Mouse (Mus musculus) retina, adult 2 months (tissue): ENCODE data around the gene Pgm5.
A peak's percentile ranks its signal among the peaks of the same experiment; 100 is the strongest.

Source experiments
- DNase-seq: peaks from one replicate; pipeline ENCODE4 v3.0.0-alpha.2; 2012; ENCODE audit warnings: low read depth, low spot score

Pgm5 gene

DNA sequence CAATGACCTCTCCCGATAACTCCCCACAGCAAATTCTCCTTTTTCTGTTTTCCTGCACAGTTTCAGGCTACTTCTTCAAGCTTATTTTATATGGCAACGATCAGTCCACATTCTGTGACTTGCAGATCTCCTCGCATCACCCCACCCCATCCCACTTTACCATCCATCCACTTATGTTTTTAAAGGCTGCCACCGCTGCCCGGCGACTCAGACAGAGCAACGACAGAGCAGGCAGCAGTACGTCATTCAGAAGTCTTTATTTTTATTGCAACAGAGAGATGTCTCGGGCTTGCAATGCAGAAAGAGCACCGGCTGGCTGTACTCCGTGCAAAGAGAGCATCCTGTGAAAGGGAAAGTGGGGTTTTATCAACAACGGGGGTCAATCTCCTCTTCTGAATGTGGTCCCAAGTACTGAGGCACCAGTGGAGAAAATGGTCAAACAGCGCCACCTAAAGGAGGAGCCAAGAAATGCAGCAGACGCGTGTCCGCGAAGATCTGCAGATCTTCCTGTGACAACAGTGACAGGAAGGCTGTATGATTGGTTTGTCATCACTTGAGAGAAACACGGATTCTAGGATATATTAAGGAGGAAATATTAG, 9.5 kb upstream of the Pgm5 start:
- peak; percentile 42 for DNase-seq

DNA sequence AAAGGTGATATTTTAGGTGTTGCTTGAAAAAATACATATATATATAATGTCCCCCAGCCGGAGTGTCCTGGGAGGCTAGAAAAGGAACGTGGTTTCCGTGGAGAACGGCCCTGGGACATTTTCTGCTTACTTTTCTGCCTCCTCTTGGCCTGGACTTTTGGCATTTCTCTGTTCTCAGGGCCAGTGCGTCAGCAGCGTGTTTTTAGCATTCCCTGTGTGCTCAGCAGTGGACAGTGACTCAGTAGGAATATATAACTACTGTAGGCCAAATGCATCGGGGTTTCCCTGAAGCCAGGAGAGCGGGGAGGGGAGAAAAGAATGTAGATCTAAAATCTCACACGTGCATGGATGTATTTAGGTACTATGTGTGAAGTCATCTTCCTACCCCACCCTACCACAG, 3.8 kb upstream of the Pgm5 start:
- DNase-seq: no peak

DNA sequence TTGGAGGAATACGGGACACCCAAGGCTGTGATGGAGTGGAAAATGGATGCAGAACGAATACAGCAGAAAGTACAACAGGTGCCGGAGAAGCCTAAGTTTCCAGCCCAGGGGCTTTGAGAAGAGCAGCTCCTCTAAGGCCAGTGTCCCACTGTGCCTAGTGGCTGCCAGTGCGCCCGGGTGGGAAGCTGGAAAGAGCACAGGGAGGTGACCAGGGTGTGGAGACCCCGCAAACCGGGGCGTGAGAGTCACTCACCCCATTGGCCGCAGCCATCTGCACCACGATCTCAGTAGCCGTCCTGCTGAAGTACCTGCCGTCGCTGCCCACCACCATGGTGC, 411 bp downstream of the Pgm5 start:
- no peak for DNase-seq

DNA sequence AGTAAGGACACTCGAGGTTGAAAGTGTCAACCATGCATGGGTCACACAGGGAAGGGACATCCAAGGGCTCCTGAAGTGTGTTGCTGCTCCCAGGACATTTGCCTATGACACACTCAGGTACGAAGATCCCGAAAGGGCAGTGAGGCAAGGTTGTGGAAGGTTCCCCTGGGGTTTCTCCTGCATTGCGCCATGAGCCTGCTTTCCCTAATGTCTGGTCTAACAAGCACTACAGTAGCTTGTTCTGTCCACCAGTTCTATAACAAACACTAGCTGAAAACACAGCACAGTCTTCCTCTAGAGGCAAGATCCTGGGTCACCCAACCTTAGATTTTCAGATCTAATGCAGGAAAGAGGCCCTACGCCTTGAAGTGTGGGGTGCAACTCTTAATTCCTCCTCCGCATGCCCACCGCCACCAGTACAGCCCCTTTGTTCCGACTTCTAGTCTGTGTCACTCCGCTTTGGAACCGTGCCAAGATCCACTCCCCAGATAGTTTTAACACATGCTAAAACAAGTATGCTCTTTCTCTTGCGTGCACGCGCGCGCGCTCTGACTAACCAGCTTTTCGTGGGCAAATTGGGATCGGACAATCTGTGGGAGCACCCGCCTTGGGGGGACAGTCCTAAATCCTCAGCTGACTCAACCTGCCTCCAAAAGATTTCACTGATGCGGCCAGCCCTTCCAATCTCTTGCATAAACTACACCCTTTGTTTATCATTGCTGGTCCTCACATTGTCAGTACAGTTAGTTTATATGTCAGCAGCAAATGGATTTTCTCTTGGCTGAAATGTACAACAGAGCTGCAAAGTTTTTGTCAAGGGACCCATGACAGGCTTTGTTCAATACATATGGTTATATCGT, 10.0 kb downstream of the Pgm5 start:
- no peak for DNase-seq

DNA sequence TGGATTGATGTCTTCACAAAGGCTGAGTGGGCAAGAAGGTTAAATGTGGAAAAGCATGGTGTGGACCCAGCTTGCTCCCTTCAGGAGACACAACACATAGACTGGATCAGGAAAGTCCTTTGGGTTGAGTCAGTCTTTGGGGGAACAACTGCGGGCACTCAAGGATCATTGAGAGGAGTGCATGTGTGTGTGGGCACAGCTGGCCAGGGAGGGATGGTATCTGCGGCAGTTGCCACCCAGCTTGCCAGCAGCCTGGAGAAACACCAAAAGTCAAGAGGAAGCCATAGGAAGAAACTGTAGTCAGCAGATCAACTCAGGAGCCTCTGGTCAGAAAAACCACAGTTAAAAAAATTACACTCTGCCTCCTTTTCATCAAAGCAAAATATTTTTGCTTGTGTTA, 12.8 kb downstream of the Pgm5 start:
- DNase-seq: no peak

DNA sequence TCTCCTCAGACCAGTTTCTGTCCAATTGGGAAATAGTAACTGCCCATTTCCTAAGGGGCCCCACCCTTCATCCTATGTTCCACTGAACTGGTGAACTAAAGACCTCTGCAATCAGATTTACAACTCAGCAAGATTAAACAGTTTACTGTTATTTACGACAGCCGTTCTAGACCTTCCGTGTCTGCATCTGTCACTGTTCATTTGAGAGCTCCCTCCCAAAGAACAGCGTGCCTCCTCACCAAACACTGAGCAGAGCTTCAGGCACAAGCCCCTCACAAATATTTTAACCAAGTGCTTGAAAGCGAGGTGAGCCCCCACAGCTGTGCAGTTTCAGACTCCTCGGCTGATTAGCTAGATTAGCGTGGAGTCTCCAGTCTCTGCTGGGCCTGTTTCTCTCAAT, 13.3 kb downstream of the Pgm5 start:
- DNase-seq: no peak

DNA sequence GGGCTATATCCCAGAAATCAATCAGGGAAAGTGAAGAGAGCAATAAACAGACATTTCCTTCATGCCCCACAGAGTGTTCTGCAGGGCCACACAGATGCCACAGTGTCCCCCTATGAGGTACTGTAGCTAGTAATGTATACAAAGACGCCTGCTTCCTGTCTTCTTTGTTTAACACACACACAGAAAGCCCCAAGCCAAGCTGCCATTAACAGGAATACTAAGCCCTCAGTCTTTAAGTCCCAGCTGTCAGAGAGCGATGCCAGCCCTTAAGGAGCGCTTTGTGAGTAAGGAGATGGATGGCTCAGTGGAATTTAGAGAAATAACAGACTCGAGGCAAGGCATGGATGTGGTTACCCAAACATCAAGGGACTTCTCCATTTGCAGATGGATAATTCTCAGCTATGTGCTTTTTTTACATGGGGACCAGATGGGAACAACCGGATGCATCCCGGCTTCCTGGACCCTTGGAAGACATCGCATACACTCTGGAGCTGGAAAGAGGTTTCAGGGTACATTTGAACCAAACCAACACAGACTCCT, 16.6 kb downstream of the Pgm5 start:
- no peak for DNase-seq

DNA sequence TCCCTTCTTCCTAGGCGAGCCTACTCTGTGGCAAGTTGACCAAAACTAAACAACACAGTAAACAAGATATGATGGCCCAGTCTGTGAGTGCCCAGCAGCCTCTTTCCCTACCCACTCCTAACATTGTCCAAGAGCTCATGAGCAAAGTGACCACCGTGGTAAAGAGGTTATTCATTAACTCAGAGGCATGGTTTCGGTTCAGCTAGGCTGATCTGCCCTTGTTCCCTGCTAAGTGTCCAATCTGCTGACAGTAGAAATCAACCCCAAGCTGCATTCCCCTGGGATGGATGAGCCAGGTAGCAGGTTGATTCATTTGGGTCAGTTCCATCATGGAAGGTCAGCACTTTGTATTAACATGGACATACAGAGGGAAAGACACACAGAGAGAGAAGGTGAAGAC, 19.6 kb downstream of the Pgm5 start:
- DNase-seq: no peak

DNA sequence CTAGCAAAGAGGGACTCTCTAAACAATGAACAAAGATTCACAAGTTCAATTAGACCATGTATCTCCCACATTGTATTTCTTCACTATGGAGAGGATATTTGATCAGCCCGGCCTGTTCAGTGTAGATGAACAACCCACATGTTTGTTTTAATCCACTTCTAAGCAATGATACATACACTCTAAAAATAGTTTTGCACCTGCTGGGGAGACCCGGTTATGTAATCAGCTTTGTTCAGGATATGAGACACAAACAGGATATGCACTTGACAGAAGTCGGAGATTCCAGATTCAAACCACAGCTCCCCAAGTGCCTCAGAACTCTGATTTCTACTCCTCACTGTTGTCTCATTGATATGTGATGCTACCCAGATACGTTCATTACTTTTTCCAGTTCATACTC, 37.1 kb downstream of the Pgm5 start:
- DNase-seq: no peak

DNA sequence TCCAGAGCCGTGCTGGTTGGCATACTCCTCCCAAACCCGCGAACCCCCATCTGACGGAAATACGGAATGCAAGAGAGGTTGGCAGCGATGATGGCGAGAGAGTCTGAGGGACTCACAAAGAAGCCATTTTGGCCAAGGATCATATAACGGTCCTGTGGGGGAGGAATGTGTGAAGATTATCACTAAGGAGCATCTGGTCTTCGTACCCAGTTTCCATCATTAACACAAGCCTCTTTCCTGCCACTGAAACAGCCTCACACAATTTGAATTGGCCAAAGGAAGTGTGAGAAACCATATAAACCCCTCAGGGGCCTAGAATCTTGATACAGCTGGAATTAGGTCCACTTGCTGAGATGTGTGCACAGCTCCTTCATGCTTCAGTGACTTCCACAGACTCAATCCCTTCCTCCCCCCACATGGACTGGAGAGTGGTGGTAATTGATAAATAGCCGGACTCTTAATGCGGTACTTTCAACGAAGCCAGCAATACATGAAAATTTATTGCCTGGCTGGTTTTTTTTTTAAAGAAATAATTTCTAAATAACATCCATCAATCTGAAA, 45.9 kb downstream of the Pgm5 start:
- no peak for DNase-seq

DNA sequence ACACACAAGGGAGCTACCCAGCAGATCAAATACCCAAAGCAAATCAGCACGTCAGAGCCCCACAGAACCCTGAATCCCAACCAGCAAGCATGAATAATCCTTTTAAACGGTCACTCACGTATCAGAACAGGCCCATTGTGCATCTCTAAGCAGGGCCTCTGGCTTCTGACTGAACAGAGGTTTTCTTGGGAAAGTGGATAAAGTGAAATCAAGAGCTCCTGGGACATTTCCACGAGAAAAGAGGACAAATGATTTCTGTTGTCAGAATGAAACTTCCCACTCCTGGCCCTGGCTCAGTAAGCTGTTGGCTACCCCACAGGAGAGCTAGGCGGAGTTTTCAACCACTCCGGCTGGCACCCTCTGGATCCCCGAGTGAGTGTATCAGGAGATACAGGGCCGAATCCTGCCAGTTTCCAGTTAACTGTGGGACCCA, 48.8 kb downstream of the Pgm5 start:
- DNase-seq: no peak

DNA sequence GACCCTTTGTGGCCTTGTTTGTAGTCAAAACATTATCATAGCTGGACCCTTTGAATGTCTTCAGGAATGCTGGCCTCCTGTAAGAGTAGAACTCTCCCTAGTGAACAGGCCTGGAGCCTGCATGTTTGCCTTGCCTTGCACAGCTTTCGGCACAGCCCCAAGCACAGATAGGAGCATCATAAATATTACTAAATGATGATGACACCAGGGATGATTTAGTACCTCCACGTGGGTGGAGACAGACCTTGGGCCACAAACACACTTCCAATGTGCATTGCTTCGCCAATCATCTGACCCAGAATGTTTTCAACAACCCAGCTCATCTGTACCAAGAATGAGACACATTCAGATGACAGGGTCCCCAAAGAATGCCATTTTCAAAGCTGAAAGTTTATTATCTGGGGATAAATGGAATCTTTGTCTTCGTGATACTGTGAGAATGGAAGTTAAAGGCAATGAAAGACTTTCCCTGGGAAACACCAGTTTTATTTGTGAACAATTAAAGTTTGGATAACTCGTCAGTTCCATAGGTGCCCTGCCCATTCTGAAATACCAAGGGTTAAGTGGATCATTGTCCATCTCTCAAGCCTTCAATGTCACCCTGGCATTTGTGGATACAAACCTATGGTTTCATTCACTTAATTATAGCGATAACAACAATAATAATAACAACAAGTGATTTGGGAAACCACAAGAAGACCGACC, 49.4 kb downstream of the Pgm5 start:
- no peak for DNase-seq

DNA sequence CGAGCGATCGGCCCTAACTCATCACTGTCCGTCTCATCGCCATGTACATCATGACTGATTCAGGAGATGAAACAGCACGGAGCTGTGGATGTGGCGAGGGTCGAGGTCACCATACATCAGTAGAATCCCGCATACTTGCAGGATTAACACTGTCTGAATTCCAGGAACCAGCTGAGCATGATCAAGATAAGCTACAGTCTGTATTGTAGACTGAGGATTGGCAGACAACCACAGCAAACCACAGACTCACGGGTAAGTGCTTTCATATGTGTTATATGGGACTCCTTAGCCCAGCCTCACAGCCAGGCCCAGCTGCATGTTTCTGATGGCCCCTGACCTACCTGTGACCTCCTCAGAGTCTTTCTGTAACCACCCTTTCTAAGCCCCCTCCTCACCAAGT, 50.2 kb downstream of the Pgm5 start:
- DNase-seq: no peak

DNA sequence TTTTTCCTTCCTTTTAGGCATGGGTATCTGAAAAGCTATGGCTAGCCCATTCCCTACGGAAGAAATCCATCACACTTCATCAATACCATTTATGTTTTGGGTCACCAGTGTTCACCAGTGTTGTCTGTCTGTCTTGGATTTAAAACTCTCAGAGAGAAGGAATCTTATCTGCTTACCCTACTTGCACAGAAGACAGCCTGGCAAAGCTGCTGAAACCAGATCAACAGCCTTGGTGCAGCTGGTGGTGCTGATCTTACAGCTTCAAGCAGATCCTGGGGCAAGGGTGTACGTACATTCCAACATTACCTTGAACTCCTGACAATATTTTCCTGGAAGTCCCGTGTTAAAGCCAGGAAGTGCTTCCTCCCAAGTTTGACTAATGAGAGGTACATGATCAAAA, 55.6 kb downstream of the Pgm5 start:
- no peak for DNase-seq

DNA sequence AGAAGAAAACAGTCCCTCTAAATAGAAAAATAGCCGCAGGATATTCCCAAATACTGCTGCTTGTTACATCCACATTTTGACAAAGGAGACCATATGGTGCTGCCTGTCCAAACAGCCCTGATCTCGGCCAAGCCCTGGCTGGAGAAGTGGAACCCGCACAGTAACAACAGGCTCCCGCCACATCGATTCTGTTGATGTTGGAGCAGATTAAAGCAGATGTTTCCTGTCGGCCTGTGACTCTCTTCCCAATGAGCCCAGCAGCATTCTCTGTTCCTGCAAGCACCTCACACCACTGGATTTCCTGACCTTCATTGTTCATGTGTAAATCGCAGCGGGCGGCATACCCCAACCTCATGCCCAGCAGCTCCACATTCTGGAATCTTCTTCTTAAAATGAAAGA, 64.0 kb downstream of the Pgm5 start:
- no peak for DNase-seq

DNA sequence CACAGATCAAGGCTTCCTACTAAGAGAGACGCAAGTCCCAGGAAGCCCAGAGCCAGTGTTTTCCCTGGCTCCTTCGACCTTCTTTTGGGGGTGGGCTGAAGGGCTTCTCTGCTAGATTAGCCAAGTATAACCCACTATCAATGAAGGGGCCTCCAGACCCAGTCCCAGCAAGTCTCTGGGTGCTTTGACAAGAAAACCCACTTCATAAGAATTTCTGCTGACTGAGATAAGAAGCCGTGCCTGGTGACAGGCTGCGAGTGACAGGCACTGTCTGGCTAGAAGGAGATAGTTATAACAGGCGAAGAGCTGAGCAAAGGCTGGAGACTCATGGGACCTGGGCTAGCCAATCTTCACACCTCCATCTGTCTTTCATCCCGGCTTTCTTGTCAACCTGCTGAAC, 67.3 kb downstream of the Pgm5 start:
- no peak for DNase-seq

DNA sequence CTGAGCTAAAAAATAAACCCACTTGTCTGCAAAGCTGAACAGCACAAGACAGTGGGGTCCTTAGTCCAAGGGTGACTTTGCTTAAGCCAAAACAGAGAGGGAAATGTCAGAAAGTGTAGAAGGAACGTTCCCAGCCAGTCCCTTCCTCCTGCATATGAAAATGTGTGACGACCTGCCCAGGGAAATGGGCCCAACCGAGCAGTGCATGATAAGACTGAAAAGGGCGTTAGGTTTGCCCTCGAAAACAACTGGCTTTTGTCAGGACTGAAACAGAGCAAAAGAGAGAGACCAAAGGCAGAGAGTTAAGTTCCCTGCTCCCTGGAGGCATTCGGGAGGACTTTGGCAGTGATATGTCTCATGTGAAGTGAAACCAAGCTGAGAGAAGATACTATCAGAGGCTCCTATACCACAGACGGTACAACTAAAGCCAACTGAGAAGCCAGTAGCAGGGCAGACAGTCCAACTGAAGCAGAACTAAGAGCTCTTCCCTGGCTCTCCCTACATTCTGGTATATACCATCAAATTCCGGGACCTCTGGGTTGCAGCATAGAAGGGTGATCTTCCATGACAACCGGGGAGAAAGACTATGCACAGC, 68.0 kb downstream of the Pgm5 start:
- DNase-seq: no peak

DNA sequence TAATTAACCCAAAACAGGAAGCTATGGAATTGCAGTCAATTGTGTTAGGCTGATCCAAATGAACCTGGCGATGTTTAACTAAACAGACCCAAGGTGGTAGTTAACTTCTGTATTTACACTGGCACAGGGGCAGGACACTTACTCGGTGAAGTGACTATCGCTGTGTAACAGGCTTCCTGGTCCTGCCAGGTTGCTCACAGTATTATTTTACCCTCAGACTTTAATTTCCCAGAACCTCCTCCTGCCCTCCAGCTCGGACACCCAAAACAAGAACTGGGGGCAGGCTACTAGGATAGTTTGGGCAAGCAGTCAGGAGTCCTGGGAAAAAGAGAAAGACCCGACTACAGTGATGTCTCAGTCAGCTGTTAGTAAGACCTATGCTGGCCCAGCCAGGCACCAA, 68.8 kb downstream of the Pgm5 start:
- no peak for DNase-seq

DNA sequence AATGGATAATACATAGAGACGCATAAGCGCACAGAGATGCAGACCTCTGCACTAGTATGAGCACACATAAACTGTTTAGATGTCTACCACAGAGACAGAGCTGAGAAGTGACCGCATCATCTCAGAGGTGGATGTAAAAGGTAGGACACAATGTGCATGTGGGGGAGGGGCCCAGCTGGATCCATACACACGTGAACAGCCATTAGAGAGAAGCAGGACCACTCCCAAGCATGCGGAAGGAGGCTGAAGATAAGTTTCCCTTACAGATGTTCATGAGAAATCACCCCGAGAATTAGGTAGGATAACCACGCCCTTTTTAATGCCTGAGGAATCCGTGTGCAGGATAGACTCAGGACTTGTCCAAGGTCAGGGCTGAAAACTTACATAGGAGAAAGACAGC, 75.8 kb downstream of the Pgm5 start:
- DNase-seq: no peak

DNA sequence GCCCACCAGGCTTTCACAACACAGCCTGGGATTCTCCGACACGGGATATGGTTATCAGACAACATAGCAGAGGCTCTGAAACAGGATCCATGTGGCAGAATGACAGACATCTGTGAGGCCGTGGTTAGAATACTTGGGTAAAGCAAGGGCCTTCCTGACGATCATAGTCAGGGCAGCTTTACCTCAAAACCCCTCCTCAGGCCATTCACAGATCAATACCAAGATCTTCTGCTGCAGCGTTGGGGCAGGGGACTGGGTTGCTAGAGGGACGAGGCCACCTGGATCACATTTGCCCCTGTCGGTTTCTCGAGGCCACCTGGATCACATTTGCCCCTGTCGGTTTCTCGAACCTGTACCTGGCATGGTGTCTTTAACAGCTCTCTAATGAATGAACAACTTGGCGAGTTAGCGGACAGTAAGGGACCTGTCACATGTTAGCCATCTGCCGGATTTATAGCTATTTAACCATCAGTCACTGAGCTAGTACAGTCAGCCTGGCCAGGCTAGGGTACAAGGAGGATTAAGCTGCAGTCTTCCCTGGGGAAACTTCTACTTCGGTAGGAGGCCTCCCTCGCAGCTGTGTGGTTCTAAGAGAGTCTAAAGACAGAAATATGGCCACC, 76.5 kb downstream of the Pgm5 start:
- no peak for DNase-seq

DNA sequence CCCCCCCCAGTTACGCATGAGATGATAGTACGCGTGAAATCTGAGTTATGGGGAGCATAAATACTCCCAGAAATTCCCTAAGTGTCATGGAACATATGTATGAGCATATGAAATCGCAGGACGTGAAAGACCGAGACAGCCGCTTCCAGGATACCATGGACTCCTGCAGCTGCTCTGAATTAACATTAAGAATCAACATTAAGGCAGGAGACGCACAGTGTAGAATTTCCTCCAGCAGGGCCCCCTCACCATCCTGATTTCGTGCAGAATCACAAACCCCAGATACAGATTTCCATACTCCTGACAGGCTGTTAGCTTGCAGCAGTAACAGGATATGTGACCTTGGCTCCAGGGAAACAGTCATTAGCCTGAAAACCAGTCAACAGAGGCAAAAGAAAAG, 77.9 kb downstream of the Pgm5 start:
- no peak for DNase-seq

DNA sequence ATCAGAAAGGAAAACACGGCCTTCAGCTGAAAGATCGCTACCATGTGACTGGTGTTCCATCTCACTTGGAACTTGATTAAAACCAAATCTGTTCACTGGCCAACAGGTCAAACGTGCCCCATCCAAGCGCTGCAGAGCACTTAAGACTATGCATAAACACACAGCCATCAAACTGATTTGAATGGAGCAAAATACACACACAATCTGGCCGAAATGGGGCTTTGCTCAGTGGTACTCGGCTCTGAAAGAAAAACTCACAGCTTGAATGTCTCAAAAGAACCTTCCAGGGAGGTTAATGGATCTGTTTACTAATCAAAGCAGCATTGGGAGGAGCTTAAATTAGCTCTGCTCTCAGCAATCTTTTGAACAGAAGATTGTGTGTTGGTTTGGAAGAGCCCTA, 81.7 kb downstream of the Pgm5 start:
- DNase-seq: no peak
